Mouse (Mus musculus) megakaryocyte, embryonic 14.5 days (primary cell): Measurements from ENCODE around the gene Atp10b.
"Not testable (repeated sequence)": the region's sequence is repeated elsewhere in the genome, so short reads cannot be mapped to it uniquely, and the experiment has no call there.

Experiments used
- FLI1 ChIP-seq: IDR thresholded peaks from 2 replicates; pipeline ENCODE4 v1.6.1; 2012; ENCODE audit warnings: low read length, inconsistent platforms, mixed read lengths
- GATA1 ChIP-seq: IDR thresholded peaks from 3 replicates; pipeline ENCODE4 v1.6.1; 2012; ENCODE audit warnings: mixed read lengths, low read length, inconsistent platforms, borderline replicate concordance

DNA sequence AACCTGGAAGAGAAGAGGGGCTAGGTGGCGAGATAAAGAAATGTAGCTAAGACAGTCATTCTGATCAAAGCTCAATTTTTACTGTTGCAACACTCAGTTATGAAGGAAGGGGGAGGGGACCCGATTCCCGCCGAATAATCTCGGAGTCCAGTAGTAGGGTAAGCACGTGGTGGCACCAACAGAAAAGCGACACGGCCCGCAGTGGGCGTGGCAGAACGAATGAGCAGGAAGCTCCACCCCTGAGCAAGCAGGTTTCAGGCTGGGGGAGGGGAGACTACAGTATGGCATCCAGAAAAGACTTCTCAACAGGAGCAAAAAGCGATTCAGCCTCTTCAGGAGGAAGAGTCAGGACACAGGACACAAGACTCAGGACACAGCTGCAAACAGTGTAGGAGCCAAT lies 23.1 kb upstream of the Atp10b start:
- TF ChIP-seq GATA1, FLI1: not testable (repeated sequence)
